15 mouse cellular contexts compared by ENCODE assay signal in genomic region chr6:84233783-84234182, GRCm38 (mm10).
DNase-seq lines count a peak whose midpoint lies in the region; ATAC-seq and TF ChIP-seq lines count a peak whose summit lies in the region.
"Had no signal": no experiment of that assay in that cellular context is flagged by ENCODE, and none has a peak within 500 bp of the region (broad histone marks: within the 10 kb centered on the region; RNA-seq: fewer than 3 reads in every experiment).

No protein-coding gene starts in this region.

- no peak overlapping the region for H3K27ac ChIP-seq in embryonic facial prominence, embryonic 13.5 days
- no peak overlapping the region for H3K27ac ChIP-seq in embryonic facial prominence, embryonic 10.5 days (replicated peaks)
- H3K27ac ChIP-seq in liver, postnatal 0 days (ENCODE audit: low read depth): no peak overlapping the region
- H3K27ac ChIP-seq: embryonic facial prominence, embryonic 15.5 days; hindbrain, embryonic 12.5 days; left cerebral cortex, adult 2 months had no signal

- no peak overlapping the region for H3K4me3 ChIP-seq in embryonic facial prominence, embryonic 13.5 days
- no peak overlapping the region for H3K4me3 ChIP-seq in embryonic facial prominence, embryonic 10.5 days
- H3K4me3 ChIP-seq in liver, postnatal 0 days (ENCODE audit: low read depth, low read length): no peak overlapping the region
- H3K4me3 ChIP-seq: embryonic facial prominence, embryonic 15.5 days; hindbrain, embryonic 12.5 days; left cerebral cortex, adult 2 months had no signal

- no peak for ATAC-seq in embryonic facial prominence, embryonic 13.5 days (ENCODE audit: insufficient number of reproducible peaks, insufficient read depth, low FRiP score, low TSS enrichment, low read depth)
- no peak for ATAC-seq in liver, postnatal 0 days
- ATAC-seq: activated CD4-positive, CD25-positive, alpha-beta regulatory T cell, adult 4 months had no signal

- no peaks in the 10 kb centered on the region for H3K9me3 ChIP-seq in embryonic facial prominence, embryonic 13.5 days
- no peaks in the 10 kb centered on the region for H3K9me3 ChIP-seq in embryonic facial prominence, embryonic 10.5 days
- no peaks in the 10 kb centered on the region for H3K9me3 ChIP-seq in liver, postnatal 0 days (ENCODE audit: low read length)
- H3K9me3 ChIP-seq: embryonic facial prominence, embryonic 15.5 days; G1E; hindbrain, embryonic 12.5 days had no signal

- no peak for TF ChIP-seq CTCF in liver, postnatal 0 days (IDR thresholded peaks at IDR 0.05; ENCODE audit: low read depth)

- no peaks in the 10 kb centered on the region for H3K27me3 ChIP-seq in embryonic facial prominence, embryonic 13.5 days
- H3K27me3 ChIP-seq in embryonic facial prominence, embryonic 10.5 days (replicated peaks; ENCODE audit: low read depth, poor library complexity, severe bottlenecking): peaks cover 21% of the 10 kb centered on the region
- H3K27me3 ChIP-seq in liver, postnatal 0 days (ENCODE audit: insufficient read depth, low read length): no peaks in the 10 kb centered on the region
- H3K27me3 ChIP-seq: embryonic facial prominence, embryonic 15.5 days; hindbrain, embryonic 12.5 days had no signal

- H3K36me3 ChIP-seq in embryonic facial prominence, embryonic 13.5 days: no peaks in the 10 kb centered on the region
- no peaks in the 10 kb centered on the region for H3K36me3 ChIP-seq in embryonic facial prominence, embryonic 10.5 days (replicated peaks)
- no peaks in the 10 kb centered on the region for H3K36me3 ChIP-seq in liver, postnatal 0 days (replicated peaks; ENCODE audit: insufficient read depth, low read length)
- H3K36me3 ChIP-seq: embryonic facial prominence, embryonic 15.5 days; G1E; hindbrain, embryonic 12.5 days had no signal

- WGBS in embryonic facial prominence, embryonic 13.5 days: 65% methylated on average over 6 of the region's 6 CpGs
- WGBS in embryonic facial prominence, embryonic 10.5 days: 64% methylated on average over 6 of the region's 6 CpGs
- WGBS in liver, postnatal 0 days (ENCODE audit: insufficient replicate concordance): 47% methylated on average over 6 of the region's 6 CpGs

- H3K4me1 ChIP-seq in embryonic facial prominence, embryonic 13.5 days: peaks cover 54% of the 10 kb centered on the region
- peaks cover 54% of the 10 kb centered on the region for H3K4me1 ChIP-seq in embryonic facial prominence, embryonic 10.5 days
- no peaks in the 10 kb centered on the region for H3K4me1 ChIP-seq in liver, postnatal 0 days (ENCODE audit: insufficient read depth)

- peak overlapping the region; percentile 32; the same call in 1 of the 2 replicates for H3K9ac ChIP-seq in embryonic facial prominence, embryonic 13.5 days
- H3K9ac ChIP-seq in liver, postnatal 0 days (replicated peaks): no peak overlapping the region
- H3K9ac ChIP-seq: embryonic facial prominence, embryonic 15.5 days; hindbrain, embryonic 12.5 days had no signal

- no peak for DNase-seq in embryonic facial prominence, embryonic 10.5 days (ENCODE audit: low spot score)
- peak; percentile 64 for DNase-seq in liver, postnatal 0 days
- DNase-seq in liver: no peak
- DNase-seq in adrenal gland, postnatal 25 days: peak; percentile 66
- DNase-seq in kidney, postnatal 14 days: peak; percentile 92
- DNase-seq in thymus, postnatal 14 days: no peak
- DNase-seq in urinary bladder, adult 18-20 months (ENCODE audit: low spot score in 2 of 2): no peak
- DNase-seq: cerebellum, adult 11-12 months; thymus, adult 2 months had no signal

- H3K4me2 ChIP-seq in embryonic facial prominence, embryonic 13.5 days: no peak overlapping the region
- H3K4me2 ChIP-seq in liver, postnatal 0 days (ENCODE audit: low read depth, low read length): no peak overlapping the region
- H3K4me2 ChIP-seq: embryonic facial prominence, embryonic 15.5 days; hindbrain, embryonic 12.5 days had no signal

- no peak for TF ChIP-seq EP300 in liver, postnatal 0 days (IDR thresholded peaks at IDR 0.05; ENCODE audit: low read depth)

Comparison
In these comparisons a context has a peak if more than half of its experiments do, and no peak if none do; other contexts are left out.
1. DNase-seq: peak in liver, postnatal 0 days (single experiment), adrenal gland, postnatal 25 days (single experiment) and kidney, postnatal 14 days (single experiment); none in embryonic facial prominence, embryonic 10.5 days (single experiment), liver (single experiment), thymus, postnatal 14 days (single experiment) and urinary bladder, adult 18-20 months (0 of 2).